Mouse (Mus musculus) ES-Bruce4 (cell line): ENCODE results near the gene Srrm4. TPM values are rescaled to one million over a fixed set of nuclear protein-coding genes. Genes with fewer than 3 reads are reported as not detected.

Experiments used
- H3K27ac ChIP-seq: 2 replicates; pipeline ENCODE4 v1.5.1; 2012; ENCODE audit warnings: low read length, inconsistent platforms; ENCODE audit not compliant: insufficient read depth
- H3K27me3 ChIP-seq: 2 replicates; pipeline ENCODE4 v1.6.1; 2012; ENCODE audit warnings: mild to moderate bottlenecking, low read length, inconsistent platforms; ENCODE audit not compliant: control insufficient read depth, poor library complexity, insufficient read depth, severe bottlenecking
- H3K36me3 ChIP-seq: 2 replicates; pipeline ENCODE4 v1.6.1; 2012; ENCODE audit warnings: inconsistent platforms, mild to moderate bottlenecking, low read length, moderate library complexity; ENCODE audit not compliant: control insufficient read depth, poor library complexity, insufficient read depth, severe bottlenecking
- H3K4me1 ChIP-seq: one replicate; pipeline ENCODE4 v1.8.1; 2011; ENCODE audit warnings: low read length; ENCODE audit not compliant: control insufficient read depth, insufficient read depth
- H3K4me3 ChIP-seq: 2 replicates; pipeline ENCODE4 v1.5.1; 2011; ENCODE audit warnings: low read depth, mild to moderate bottlenecking, low read length
- H3K9ac ChIP-seq: 2 replicates; pipeline ENCODE4 v1.6.1; 2012; ENCODE audit warnings: low read depth, mild to moderate bottlenecking, inconsistent platforms; ENCODE audit not compliant: poor library complexity, severe bottlenecking
- H3K9me3 ChIP-seq: replicated peaks from 2 replicates; pipeline ENCODE4 v1.6.1; 2012; ENCODE audit warnings: mild to moderate bottlenecking, low read length, inconsistent platforms; ENCODE audit not compliant: control insufficient read depth, poor library complexity, insufficient read depth, severe bottlenecking
- CTCF ChIP-seq: IDR thresholded peaks from one replicate; pipeline ENCODE4 v1.8.1; 2011; ENCODE audit warnings: low read depth, low read length
- EP300 ChIP-seq: IDR thresholded peaks from 2 replicates; pipeline ENCODE4 v1.6.1; 2011; ENCODE audit warnings: low read depth, low read length; ENCODE audit not compliant: insufficient read depth
- POLR2A ChIP-seq: IDR thresholded peaks from one replicate; pipeline ENCODE4 v1.8.1; 2011; ENCODE audit warnings: low read length; ENCODE audit not compliant: insufficient read depth
- polyA plus RNA-seq: library from polyadenylated mRNA; stranded (reverse); fragments of >200 nt; gene quantifications from 2 replicates; pipeline ENCODE4 v1.2.4, GENCODE M21; 2011; ENCODE audit warnings: low read depth; ENCODE audit not compliant: missing spikeins, insufficient read depth, insufficient read length

The Srrm4 gene
- polyA plus RNA-seq, 1 experiment: 0.48 TPM

- H3K4me1 ChIP-seq: no peaks in the 10 kb centered on the region
- H3K4me3 ChIP-seq: no peak overlapping the region
- no peak overlapping the region for H3K27ac ChIP-seq
- no peaks in the 10 kb centered on the region for H3K36me3 ChIP-seq
- no peak overlapping the region for H3K9ac ChIP-seq
- no peaks in the 10 kb centered on the region for H3K9me3 ChIP-seq
- no peaks in the 10 kb centered on the region for H3K27me3 ChIP-seq
- no peak for TF ChIP-seq CTCF
- TF ChIP-seq EP300: no peak
- TF ChIP-seq POLR2A: no peak
Measured at GRCm38 (mm10) chr5:116526324-116526723, 65.3 kb downstream of the Srrm4 start.

- Histone ChIP-seq H3K9ac (no peak overlapping the region), H3K27me3 (no peaks in the 10 kb centered on the region), H3K4me3 (no peak overlapping the region), H3K9me3 (no peaks in the 10 kb centered on the region), H3K27ac (no peak overlapping the region), H3K4me1 (no peaks in the 10 kb centered on the region), H3K36me3 (no peaks in the 10 kb centered on the region)
- TF ChIP-seq CTCF (no peak), EP300 (no peak), POLR2A (no peak)
Measured at GRCm38 (mm10) chr5:116525308-116525707, 66.3 kb downstream of the Srrm4 start.

- Histone ChIP-seq H3K9me3 (no peaks in the 10 kb centered on the region), H3K9ac (no peak overlapping the region), H3K27me3 (no peaks in the 10 kb centered on the region), H3K36me3 (no peaks in the 10 kb centered on the region), H3K4me3 (no peak overlapping the region), H3K27ac (no peak overlapping the region), H3K4me1 (no peaks in the 10 kb centered on the region)
- TF ChIP-seq CTCF (no peak), EP300 (no peak), POLR2A (no peak)
Measured at GRCm38 (mm10) chr5:116523553-116523952, 68.1 kb downstream of the Srrm4 start.

DNA sequence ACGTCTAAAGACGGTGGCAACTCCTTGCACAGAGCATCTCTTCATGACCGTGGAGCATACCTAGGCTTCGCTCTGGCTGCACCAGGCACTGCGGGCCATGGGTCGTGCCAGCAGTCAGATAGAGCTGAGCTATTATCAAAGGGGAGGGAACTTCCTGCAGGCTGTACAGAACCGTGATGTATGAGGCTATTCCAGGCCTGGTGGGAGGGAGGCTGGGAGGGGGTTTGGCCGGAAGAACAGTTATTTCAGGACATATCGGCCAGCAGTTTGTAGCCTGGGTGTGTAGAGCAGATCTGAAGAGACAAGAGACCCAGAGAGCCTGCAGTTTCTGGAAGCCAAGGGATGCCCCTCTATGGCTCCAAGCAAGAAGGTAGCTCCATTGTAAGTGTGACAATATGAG, 68.5 kb downstream of the Srrm4 start:
- H3K4me1 ChIP-seq: no peaks in the 10 kb centered on the region
- H3K9ac ChIP-seq: no peak overlapping the region
- H3K27ac ChIP-seq: no peak overlapping the region
- no peak overlapping the region for H3K4me3 ChIP-seq
- TF ChIP-seq CTCF (no peak), EP300 (no peak), POLR2A (no peak)
- H3K36me3 ChIP-seq: no peaks in the 10 kb centered on the region
- no peaks in the 10 kb centered on the region for H3K27me3 ChIP-seq
- no peaks in the 10 kb centered on the region for H3K9me3 ChIP-seq

- Histone ChIP-seq H3K36me3 (no peaks in the 10 kb centered on the region), H3K4me3 (no peak overlapping the region), H3K4me1 (no peaks in the 10 kb centered on the region), H3K27ac (no peak overlapping the region), H3K9me3 (no peaks in the 10 kb centered on the region), H3K9ac (no peak overlapping the region), H3K27me3 (no peaks in the 10 kb centered on the region)
- no peak for TF ChIP-seq CTCF
- TF ChIP-seq POLR2A: no peak
- no peak for TF ChIP-seq EP300
Measured at GRCm38 (mm10) chr5:116522273-116522672, 69.3 kb downstream of the Srrm4 start.

DNA sequence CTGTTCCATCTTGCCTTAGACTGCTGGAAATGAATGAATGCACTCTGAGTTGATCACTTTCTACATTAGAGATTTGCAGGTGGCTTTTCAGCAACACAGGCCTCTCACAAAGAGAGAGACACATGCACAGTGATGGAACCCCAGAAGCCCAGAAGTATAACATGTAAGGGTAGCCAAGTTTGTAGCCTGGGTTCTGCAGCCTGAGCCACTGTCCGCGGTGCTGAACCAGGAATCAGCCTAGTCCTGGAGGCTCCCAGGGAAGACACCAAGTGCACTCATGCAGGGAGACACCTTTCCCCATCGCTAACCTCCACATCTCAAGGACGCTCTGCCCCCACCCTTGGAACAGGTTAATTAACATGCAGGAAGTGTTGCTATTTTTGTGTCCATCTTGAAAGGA, 73.6 kb downstream of the Srrm4 start:
- no peaks in the 10 kb centered on the region for H3K4me1 ChIP-seq
- no peaks in the 10 kb centered on the region for H3K36me3 ChIP-seq
- no peak overlapping the region for H3K4me3 ChIP-seq
- TF ChIP-seq CTCF (no peak), POLR2A (no peak), EP300 (no peak)
- no peak overlapping the region for H3K9ac ChIP-seq
- no peaks in the 10 kb centered on the region for H3K9me3 ChIP-seq
- no peak overlapping the region for H3K27ac ChIP-seq
- H3K27me3 ChIP-seq: no peaks in the 10 kb centered on the region

GRCm38 (mm10) chr5:116512135-116512534, 79.5 kb downstream of the Srrm4 start:
- Histone ChIP-seq H3K4me1 (no peaks in the 10 kb centered on the region), H3K27me3 (no peaks in the 10 kb centered on the region; the same call in 1 of the 2 replicates), H3K9me3 (no peaks in the 10 kb centered on the region), H3K4me3 (no peak overlapping the region), H3K36me3 (no peaks in the 10 kb centered on the region), H3K27ac (no peak overlapping the region), H3K9ac (no peak overlapping the region)
- TF ChIP-seq EP300: no peak
- no peak for TF ChIP-seq POLR2A
- TF ChIP-seq CTCF: no peak
